Mouse (Mus musculus) stomach, embryonic 16.5 days (tissue): ENCODE measurements around the gene Slc6a5. TPM values are rescaled to one million over a fixed set of nuclear protein-coding genes. Genes with fewer than 3 reads are reported as not detected.
"Not testable (repeated sequence)": the region's sequence is repeated elsewhere in the genome, so short reads cannot be mapped to it uniquely, and the experiment has no call there.

Source experiments
- ATAC-seq: fragments of 200-750 bp; cut with Nextera tagmentation; 2 replicates; pipeline ENCODE4 v1.8.0; 2017; ENCODE audit warnings: moderate number of reproducible peaks, moderate TSS enrichment; ENCODE audit not compliant: insufficient read depth, low FRiP score
- H3K27ac ChIP-seq: fragments of 300-500 bp; sonication (generic); 2 replicates; pipeline ENCODE4 v1.5.1; 2014; ENCODE audit warnings: low read length
- H3K27me3 ChIP-seq: fragments of 300-500 bp; sonication (generic); 2 replicates; pipeline ENCODE4 v1.6.1; 2014; ENCODE audit warnings: low read length, control low read depth, mixed read lengths; ENCODE audit not compliant: control insufficient read depth, insufficient read depth
- H3K36me3 ChIP-seq: fragments of 300-500 bp; sonication (generic); 2 replicates; pipeline ENCODE4 v1.6.1; 2014; ENCODE audit warnings: low read length; ENCODE audit not compliant: control insufficient read depth, insufficient read depth
- H3K4me1 ChIP-seq: fragments of 300-500 bp; sonication (generic); 2 replicates; pipeline ENCODE4 v1.6.1; 2014; ENCODE audit warnings: low read length, control low read depth, mixed read lengths; ENCODE audit not compliant: control insufficient read depth, insufficient read depth
- H3K4me2 ChIP-seq: fragments of 300-500 bp; sonication (generic); 2 replicates; pipeline ENCODE4 v1.6.1; 2014; ENCODE audit warnings: low read depth, low read length, mixed read lengths
- H3K4me3 ChIP-seq: fragments of 300-500 bp; sonication (generic); replicated peaks from 2 replicates; pipeline ENCODE4 v1.5.1; 2014; ENCODE audit warnings: mild to moderate bottlenecking, low read length
- H3K9ac ChIP-seq: fragments of 300-500 bp; sonication (generic); 2 replicates; pipeline ENCODE4 v1.6.1; 2014; ENCODE audit warnings: low read length
- H3K9me3 ChIP-seq: fragments of 300-500 bp; sonication (generic); replicated peaks from 2 replicates; pipeline ENCODE4 v1.6.1; 2016; ENCODE audit warnings: low read length, control low read depth; ENCODE audit not compliant: control insufficient read depth
- WGBS: fragments of 180-500 bp; shearing (Covaris S2); extraction: QIAGEN DNeasy Blood & Tissue Kit; methylation state at CpG from one replicate; pipeline ENCODE4 v1.1.7; 2014; 5-methylcytosine and 5-hydroxymethylcytosine counted together
- polyA plus RNA-seq: library from polyadenylated mRNA; unstranded; fragments of >200 nt; fragmentation: Nextera tagmentation; extraction: Ambion mirVana; gene quantifications from 2 replicates; pipeline ENCODE4 v1.2.1, GENCODE M21; 2015

Gene Slc6a5
- polyA plus RNA-seq, 1 experiment from 2014 or later, result not detected

DNA sequence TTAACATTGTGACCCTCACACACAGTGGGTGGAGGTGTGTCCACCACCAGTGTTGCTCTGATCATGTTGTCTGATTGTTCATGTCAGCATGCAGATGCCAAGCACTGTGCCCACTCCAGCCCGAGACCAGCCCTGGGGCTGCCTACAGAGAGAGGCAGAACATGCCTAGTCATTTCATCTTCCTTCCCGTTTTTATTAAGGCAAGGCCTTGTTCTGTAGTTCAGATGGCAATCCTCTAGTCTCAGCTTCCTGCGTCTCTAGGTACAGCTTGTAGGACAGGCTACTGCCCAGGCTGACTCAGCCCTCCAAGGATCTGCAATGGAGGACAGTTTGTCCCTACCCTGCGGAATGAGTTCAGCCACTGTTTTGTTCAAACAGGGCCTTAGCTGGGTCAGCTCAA, 13.0 kb downstream of the Slc6a5 start:
- ATAC-seq, result 0 out of 2 replicates have a peak, but pooled peaks have one; percentile 24
- 43% methylated on average over 4 of the region's 4 CpGs for WGBS
- peak overlapping the region; percentile 40 for H3K4me2 ChIP-seq

GRCm38 (mm10) chr7:49923376-49923775, 13.4 kb downstream of the Slc6a5 start:
- no peaks in the 10 kb centered on the region for H3K27me3 ChIP-seq
- peak; percentile 58; the same call in 1 of the 2 replicates for ATAC-seq
- peak overlapping the region; percentile 40 for H3K4me2 ChIP-seq
- no peak overlapping the region for H3K9ac ChIP-seq
- no peak overlapping the region for H3K27ac ChIP-seq
- H3K4me1 ChIP-seq, result no peaks in the 10 kb centered on the region
- no peaks in the 10 kb centered on the region for H3K36me3 ChIP-seq
- H3K4me3 ChIP-seq, result no peak overlapping the region
- WGBS, result under 1% methylated on average over 13 of the region's 13 CpGs
- no peaks in the 10 kb centered on the region; the same call in 1 of the 2 replicates for H3K9me3 ChIP-seq

More for the DNA sequence above, 13.0 kb downstream of the Slc6a5 start:
- Histone ChIP-seq H3K27me3 (0 out of 2 replicates have a peak, but pooled peaks cover 2% of the 10 kb centered on the region), H3K4me1 (no peaks in the 10 kb centered on the region), H3K4me3 (no peak overlapping the region), H3K9ac (peak overlapping the region; percentile 46), H3K9me3 (no peaks in the 10 kb centered on the region; the same call in 1 of the 2 replicates), H3K27ac (no peak overlapping the region), H3K36me3 (no peaks in the 10 kb centered on the region)

- WGBS, result 55% methylated on average over 3 of the region's 3 CpGs
- no peak overlapping the region for H3K4me3 ChIP-seq
- H3K9ac ChIP-seq, result no peak overlapping the region
- H3K4me1 ChIP-seq, result no peaks in the 10 kb centered on the region
- peak; percentile 71; the same call in 1 of the 2 replicates for ATAC-seq
- H3K27ac ChIP-seq, result no peak overlapping the region
- no peak overlapping the region for H3K4me2 ChIP-seq
- no peaks in the 10 kb centered on the region for H3K36me3 ChIP-seq
- H3K27me3 ChIP-seq, result no peaks in the 10 kb centered on the region
- no peaks in the 10 kb centered on the region for H3K9me3 ChIP-seq
Measured at GRCm38 (mm10) chr7:49928571-49928970, 18.6 kb downstream of the Slc6a5 start.

DNA sequence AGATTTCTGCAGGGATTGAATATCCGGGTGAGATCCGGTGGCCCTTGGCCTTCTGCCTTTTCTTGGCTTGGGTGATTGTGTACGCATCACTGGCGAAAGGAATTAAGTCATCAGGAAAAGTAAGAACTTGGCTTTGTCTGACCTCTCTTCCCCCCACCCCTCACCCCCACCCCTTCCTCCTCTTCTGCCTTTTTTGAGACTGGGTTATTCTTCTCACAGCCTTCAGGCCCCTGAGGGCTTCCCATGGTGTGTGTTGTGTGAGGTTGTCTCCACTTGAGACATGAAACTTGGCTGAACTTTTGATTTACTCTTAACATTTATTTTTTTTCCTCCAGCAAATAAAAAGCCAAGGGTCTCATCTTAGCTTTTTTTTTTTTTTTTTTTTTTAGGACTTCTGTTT, 20.1 kb downstream of the Slc6a5 start:
- Histone ChIP-seq H3K4me2 (no peak overlapping the region), H3K9me3 (no peaks in the 10 kb centered on the region), H3K27ac (no peak overlapping the region), H3K4me1 (no peaks in the 10 kb centered on the region), H3K9ac (no peak overlapping the region), H3K36me3 (no peaks in the 10 kb centered on the region), H3K27me3 (no peaks in the 10 kb centered on the region), H3K4me3 (no peak overlapping the region)
- no peak for ATAC-seq
- 69% methylated on average over 4 of the region's 4 CpGs for WGBS

DNA sequence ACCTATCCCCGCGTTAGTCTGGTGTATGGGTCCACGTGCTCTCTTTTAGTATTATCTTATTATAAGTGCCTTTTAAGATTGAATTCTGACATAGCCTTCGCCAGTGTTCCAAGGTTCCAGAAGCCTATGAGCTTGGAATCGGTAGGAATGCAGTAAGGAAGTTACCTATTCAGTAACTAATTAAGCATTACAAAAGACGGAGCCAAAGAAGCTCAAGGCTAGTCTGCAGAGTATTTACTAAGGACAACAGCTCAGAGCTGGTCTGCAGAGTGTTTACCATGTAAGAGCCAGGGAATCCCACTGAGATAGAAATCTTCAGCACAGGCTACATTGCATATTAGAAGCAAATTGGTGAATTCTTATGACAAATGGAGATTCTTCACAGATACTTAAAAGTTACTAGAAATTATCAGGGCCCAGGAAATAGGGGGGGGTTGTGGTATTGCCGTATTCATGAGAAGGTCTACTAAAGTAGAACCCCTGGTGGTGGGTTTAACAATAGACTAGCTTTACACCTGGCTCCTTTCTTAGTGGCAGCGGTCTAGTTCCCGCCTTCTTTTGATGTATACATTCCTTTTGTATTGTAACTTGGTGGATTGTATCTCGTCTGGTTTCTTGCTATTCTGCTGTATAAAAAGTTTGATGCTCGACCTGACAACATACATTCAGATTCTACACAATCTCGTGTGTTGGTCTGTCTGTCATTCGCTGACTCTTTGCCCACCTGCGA, 23.6 kb downstream of the Slc6a5 start:
- not testable (repeated sequence) for H3K27me3 ChIP-seq, H3K36me3 ChIP-seq, H3K4me3 ChIP-seq, H3K4me1 ChIP-seq, ATAC-seq, H3K9me3 ChIP-seq, H3K4me2 ChIP-seq, H3K9ac ChIP-seq, H3K27ac ChIP-seq
- WGBS, result 79% methylated on average over 14 of the region's 14 CpGs

DNA sequence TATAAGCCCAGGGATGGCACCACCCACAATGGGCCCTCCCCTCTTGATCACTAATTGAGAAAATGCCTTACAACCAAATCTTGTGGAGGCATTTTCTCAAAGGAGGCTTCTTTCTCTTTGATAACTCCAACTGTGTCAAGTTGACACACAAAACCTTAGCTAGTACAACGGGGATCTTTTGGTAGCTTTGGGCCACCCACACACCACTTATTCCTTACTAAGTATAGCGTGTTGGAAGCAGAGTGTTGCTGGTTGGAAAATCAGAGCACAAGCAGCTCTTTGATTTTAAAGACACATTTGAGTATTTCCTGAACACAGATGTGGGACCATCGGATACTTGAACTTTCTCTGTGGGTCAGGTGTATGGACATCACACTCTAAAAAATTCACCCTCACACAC, 26.9 kb downstream of the Slc6a5 start:
- no peak overlapping the region for H3K4me2 ChIP-seq
- H3K9me3 ChIP-seq, result no peaks in the 10 kb centered on the region
- WGBS, result 86% methylated on average over 3 of the region's 3 CpGs
- ATAC-seq, result no peak
- H3K4me3 ChIP-seq, result no peak overlapping the region
- H3K27ac ChIP-seq, result no peak overlapping the region
- no peaks in the 10 kb centered on the region for H3K4me1 ChIP-seq
- no peaks in the 10 kb centered on the region for H3K27me3 ChIP-seq
- no peak overlapping the region for H3K9ac ChIP-seq
- H3K36me3 ChIP-seq, result no peaks in the 10 kb centered on the region

DNA sequence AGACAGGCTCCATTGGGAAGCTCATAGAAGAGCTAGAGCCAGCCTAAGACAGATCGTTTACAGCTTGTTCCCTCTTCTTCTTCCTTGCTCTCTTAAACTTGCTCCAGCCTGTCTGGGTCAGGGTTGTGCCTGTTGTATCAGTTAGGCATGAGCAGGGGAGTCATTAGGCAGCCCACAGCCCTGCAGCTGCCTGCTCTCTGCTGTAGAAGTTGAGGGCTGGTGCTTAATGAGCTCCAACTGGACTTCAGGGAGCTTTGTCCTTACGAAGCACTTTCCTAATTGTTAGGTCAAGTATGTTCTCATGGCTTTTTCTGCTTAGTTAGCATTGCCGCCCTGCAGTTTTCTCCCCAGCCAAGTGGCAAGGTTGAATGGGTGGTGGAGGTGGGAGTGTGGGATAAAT, 32.1 kb downstream of the Slc6a5 start:
- no peaks in the 10 kb centered on the region for H3K27me3 ChIP-seq
- ATAC-seq, result no peak
- 56% methylated on average over 3 of the region's 3 CpGs for WGBS
- no peaks in the 10 kb centered on the region for H3K36me3 ChIP-seq
- no peak overlapping the region for H3K4me2 ChIP-seq
- no peaks in the 10 kb centered on the region for H3K9me3 ChIP-seq
- H3K9ac ChIP-seq, result no peak overlapping the region
- H3K4me1 ChIP-seq, result no peaks in the 10 kb centered on the region
- H3K4me3 ChIP-seq, result no peak overlapping the region
- H3K27ac ChIP-seq, result no peak overlapping the region

GRCm38 (mm10) chr7:49942490-49942889, 32.5 kb downstream of the Slc6a5 start:
- Histone ChIP-seq H3K4me2 (no peak overlapping the region), H3K27me3 (no peaks in the 10 kb centered on the region), H3K9ac (no peak overlapping the region), H3K4me1 (no peaks in the 10 kb centered on the region), H3K27ac (no peak overlapping the region), H3K36me3 (no peaks in the 10 kb centered on the region), H3K9me3 (no peaks in the 10 kb centered on the region), H3K4me3 (no peak overlapping the region)
- no peak for ATAC-seq
- WGBS, result 69% methylated on average over 5 of the region's 5 CpGs

DNA sequence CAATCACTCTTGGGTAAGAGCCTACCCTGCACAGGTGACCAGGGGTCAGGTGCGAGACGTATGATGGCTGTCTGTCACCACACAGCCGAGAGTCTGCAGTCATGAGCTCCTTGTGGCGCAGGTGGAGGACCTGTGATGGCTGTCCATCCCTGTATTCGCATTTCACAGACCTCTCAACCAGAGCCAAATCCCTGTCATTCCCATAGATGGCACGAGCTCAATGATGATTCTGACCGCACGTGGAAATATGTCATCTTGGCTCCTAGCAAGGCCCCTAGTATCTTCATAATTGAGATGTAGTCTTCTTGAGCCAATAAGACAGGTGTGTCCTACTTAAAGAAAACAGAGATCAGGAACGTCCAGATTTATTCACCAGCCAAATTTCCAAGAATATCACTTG, 36.7 kb downstream of the Slc6a5 start:
- 88% methylated on average over 9 of the region's 9 CpGs for WGBS
- no peak for ATAC-seq

More for the DNA sequence above, 36.7 kb downstream of the Slc6a5 start:
- no peak overlapping the region for H3K4me3 ChIP-seq
- H3K4me2 ChIP-seq, result no peak overlapping the region
- H3K27me3 ChIP-seq, result no peaks in the 10 kb centered on the region
- H3K9ac ChIP-seq, result no peak overlapping the region
- no peaks in the 10 kb centered on the region for H3K36me3 ChIP-seq
- H3K27ac ChIP-seq, result no peak overlapping the region
- no peaks in the 10 kb centered on the region for H3K9me3 ChIP-seq
- no peaks in the 10 kb centered on the region for H3K4me1 ChIP-seq
